Mouse (Mus musculus): ENCODE results near the gene Aprt. TPM values are rescaled to one million over a fixed set of nuclear protein-coding genes. Genes with fewer than 3 reads are reported as not detected.

Aprt gene
- total RNA-seq, 1 experiment, result 400 TPM

DNA sequence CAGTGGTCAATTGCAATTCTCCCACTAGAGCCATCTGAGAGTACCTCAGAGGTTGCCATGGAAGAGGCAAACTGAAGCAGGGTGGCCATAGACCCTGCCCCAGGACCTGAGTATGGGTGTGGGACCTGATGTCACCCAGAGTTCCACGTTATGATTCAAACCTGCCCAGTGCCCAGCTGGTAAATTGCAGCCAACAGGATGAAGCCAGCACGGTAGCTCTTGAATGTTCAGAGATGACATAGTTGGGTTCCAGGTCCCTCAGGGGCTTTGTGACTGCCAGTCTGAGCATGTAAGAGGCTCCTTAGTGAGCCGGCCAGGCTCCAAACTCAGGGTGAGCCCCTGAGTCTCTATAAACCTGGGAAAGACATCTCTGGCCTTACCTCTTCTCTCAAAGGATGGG is 50.6 kb downstream of the Aprt start:
- H3K36me3 ChIP-seq (ENCODE audit: control insufficient read depth, insufficient read depth, low read length, poor library complexity, severe bottlenecking), result peaks cover 7% of the 10 kb centered on the region; the same call in 1 of the 2 replicates
- H3K9me3 ChIP-seq (ENCODE audit: control insufficient read depth, insufficient read depth, low read depth, low read length), result no peaks in the 10 kb centered on the region
- H3K27ac ChIP-seq (ENCODE audit: insufficient read depth, low read depth, low read length, poor library complexity, severe bottlenecking), result 0 out of 2 replicates have a peak overlapping the region, but pooled peaks have one; percentile 98
- TF ChIP-seq ZNF384 (IDR thresholded peaks at IDR 0.05; ENCODE audit: low read depth, low read length), result no peak
- no peak for TF ChIP-seq MAFK (IDR thresholded peaks at IDR 0.05; ENCODE audit: insufficient read depth, low read depth, low read length)
- TF ChIP-seq ZC3H11A (IDR thresholded peaks at IDR 0.05; ENCODE audit: borderline replicate concordance, low read depth, low read length), result no peak
- no peak overlapping the region for H3K4me3 ChIP-seq (ENCODE audit: insufficient read depth in 1 of 2, low read depth in 1 of 2, low read length in 2 of 2, poor library complexity in 1 of 2, severe bottlenecking in 1 of 2)
- in situ Hi-C loops (cut with MboI; ENCODE audit: low sequenced_read_pairs in 2 of 2, unreplicated experiment in 2 of 2), result no loop called here
- H3K4me1 ChIP-seq (ENCODE audit: control insufficient read depth in 2 of 2, insufficient read depth in 2 of 2, low read length in 2 of 2, poor library complexity in 1 of 2), result peaks cover 18 to 30% of the 10 kb centered on the region in 2 experiments
- H3K9ac ChIP-seq (ENCODE audit: insufficient read depth, low read depth, low read length, poor library complexity, severe bottlenecking), result no peak overlapping the region
- DNase-seq (ENCODE audit: low read depth, low spot score), result no peak

DNA sequence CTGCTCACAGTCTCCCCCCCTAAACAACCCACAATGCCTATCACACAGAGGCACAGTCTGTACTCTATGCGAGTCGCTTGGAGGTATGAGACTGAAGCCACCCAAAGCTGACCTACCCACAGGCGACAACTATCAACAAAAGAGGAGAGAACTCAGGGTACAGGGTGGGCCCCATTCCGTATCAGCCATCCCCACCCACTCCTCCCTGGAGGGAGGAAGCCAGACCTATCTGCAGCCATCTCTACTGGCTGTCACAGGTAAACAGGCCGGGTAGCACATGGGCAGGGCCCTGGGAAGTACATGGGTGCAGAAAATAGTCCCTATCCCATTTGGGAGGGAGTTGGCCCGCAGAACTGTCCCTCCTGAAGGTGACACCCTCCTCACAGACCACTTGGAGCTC is 51.7 kb downstream of the Aprt start:
- H3K36me3 ChIP-seq (ENCODE audit: control insufficient read depth, insufficient read depth, low read length, poor library complexity, severe bottlenecking), result peaks cover 7% of the 10 kb centered on the region; the same call in 1 of the 2 replicates
- no peak for TF ChIP-seq ZNF384 (IDR thresholded peaks at IDR 0.05; ENCODE audit: low read depth, low read length)
- TF ChIP-seq MAFK (IDR thresholded peaks at IDR 0.05; ENCODE audit: insufficient read depth, low read depth, low read length), result no peak
- TF ChIP-seq HCFC1 (IDR thresholded peaks at IDR 0.05; ENCODE audit: borderline replicate concordance, insufficient read depth, low read length), result no peak
- TF ChIP-seq CHD2 (IDR thresholded peaks at IDR 0.05; ENCODE audit: low read depth, low read length), result no peak
- TF ChIP-seq ZC3H11A (IDR thresholded peaks at IDR 0.05; ENCODE audit: borderline replicate concordance, low read depth, low read length), result no peak
- H3K9me3 ChIP-seq (ENCODE audit: control insufficient read depth, insufficient read depth, low read depth, low read length), result no peaks in the 10 kb centered on the region
- no peak for DNase-seq (ENCODE audit: low read depth, low spot score)
- H3K27ac ChIP-seq (ENCODE audit: insufficient read depth, low read depth, low read length, poor library complexity, severe bottlenecking), result peak overlapping the region; percentile 98
- H3K4me3 ChIP-seq (ENCODE audit: insufficient read depth in 1 of 2, low read depth in 1 of 2, low read length in 2 of 2, poor library complexity in 1 of 2, severe bottlenecking in 1 of 2), result no peak overlapping the region
- peak overlapping the region; percentile 41; the same call in 1 of the 2 replicates for H3K9ac ChIP-seq (ENCODE audit: insufficient read depth, low read depth, low read length, poor library complexity, severe bottlenecking)
- in situ Hi-C loops (cut with MboI; ENCODE audit: low sequenced_read_pairs in 2 of 2, unreplicated experiment in 2 of 2), result no loop called here
- H3K4me1 ChIP-seq (ENCODE audit: control insufficient read depth in 2 of 2, insufficient read depth in 2 of 2, low read length in 2 of 2, poor library complexity in 1 of 2), result peaks cover 18 to 37% of the 10 kb centered on the region in 2 experiments

Other genes with a start within 250 kb of the Aprt start
- gene Trhr2, start 216.2 kb downstream of the Aprt start, total RNA-seq (2012; rRNA removed), result not detected in 2 replicates
- gene Zc3h18, start 200.3 kb downstream of the Aprt start, total RNA-seq (2012; rRNA removed), result 87.1 and 90.4 TPM in 2 replicates
- 0.58 TPM in 1 of 2 replicates, not detected in the other for gene Il17c, start 154.9 kb downstream of the Aprt start, total RNA-seq (2012; rRNA removed)
- gene Cyba, start 144.0 kb downstream of the Aprt start, total RNA-seq (2012; rRNA removed), result 78.7 and 107 TPM in 2 replicates
- gene Mvd, start 133.5 kb downstream of the Aprt start, total RNA-seq (2012; rRNA removed), result 30.4 and 35.2 TPM in 2 replicates
- gene Snai3, start 116.2 kb downstream of the Aprt start, total RNA-seq (2012; rRNA removed), result 4.2 and 8.2 TPM in 2 replicates
- 10.8 and 15.0 TPM in 2 replicates for gene Rnf166, start 100.8 kb downstream of the Aprt start, total RNA-seq (2012; rRNA removed)
- gene Ctu2, start 100.8 kb downstream of the Aprt start, total RNA-seq (2012; rRNA removed), result 79.8 and 96.0 TPM in 2 replicates
- gene Piezo1, start 25.6 kb downstream of the Aprt start, total RNA-seq (2012; rRNA removed), result 204 and 335 TPM in 2 replicates
- gene Cdt1, start 8.9 kb downstream of the Aprt start, total RNA-seq (2012; rRNA removed), result 139 and 168 TPM in 2 replicates
- 8.9 and 9.2 TPM in 2 replicates for gene Galns, start 34.6 kb upstream of the Aprt start, total RNA-seq (2012; rRNA removed)
- gene Trappc2l, start 34.7 kb upstream of the Aprt start, total RNA-seq (2012; rRNA removed), result 53.2 and 56.1 TPM in 2 replicates
- not detected in 2 replicates for gene Pabpn1l, start 45.8 kb upstream of the Aprt start, total RNA-seq (2012; rRNA removed)
- 0.26 and 0.36 TPM in 2 replicates for gene Cbfa2t3, start 122.2 kb upstream of the Aprt start, total RNA-seq (2012; rRNA removed)
- gene Acsf3, start 198.6 kb upstream of the Aprt start, total RNA-seq (2012; rRNA removed), result 11.7 and 12.4 TPM in 2 replicates

Data from ES-E14 (cell line).